Mouse (Mus musculus): ENCODE data around the gene Cad. TPM values are rescaled to one million over a fixed set of nuclear protein-coding genes. Genes with fewer than 3 reads are reported as not detected.
"Not testable (repeated sequence)": the region's sequence is repeated elsewhere in the genome, so short reads cannot be mapped to it uniquely, and the experiment has no call there.

The Cad gene
- polyA plus RNA-seq, 1 experiment from 2014 or later, result 26.3 TPM

DNA sequence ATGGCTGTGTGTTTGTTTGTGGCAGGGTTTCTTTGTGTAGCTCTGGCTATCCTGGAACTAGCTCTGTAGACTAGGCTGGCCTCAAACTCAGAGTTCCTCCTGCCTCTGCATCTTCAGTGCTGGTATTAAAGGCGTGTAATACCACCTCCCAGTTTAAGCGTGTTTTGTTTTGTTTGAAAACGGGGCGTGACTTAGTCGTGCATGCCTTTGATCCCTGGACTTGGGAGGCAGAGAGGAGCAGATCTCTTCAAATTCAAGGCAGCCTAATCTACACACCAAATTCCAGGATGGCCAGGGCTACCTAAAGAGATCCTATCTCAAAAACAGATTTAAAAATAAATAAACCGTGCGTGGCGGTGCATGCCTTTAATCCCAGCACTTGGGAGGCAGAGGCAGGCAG lies 23.1 kb upstream of the Cad start:
- Histone ChIP-seq H3K36me3 (ENCODE audit: control insufficient read depth, insufficient read depth, low read length) (no peaks in the 10 kb centered on the region), H3K27ac (ENCODE audit: low read length) (no peak overlapping the region), H3K9ac (replicated peaks; ENCODE audit: low read depth, low read length) (no peak overlapping the region), H3K4me3 (ENCODE audit: low read depth, low read length) (no peak overlapping the region), H3K4me1 (ENCODE audit: control insufficient read depth, insufficient read depth, low read length) (no peaks in the 10 kb centered on the region), H3K27me3 (ENCODE audit: control insufficient read depth, insufficient read depth, low read length) (no peaks in the 10 kb centered on the region), H3K4me2 (replicated peaks; ENCODE audit: low read depth, low read length) (no peak overlapping the region), H3K9me3 (ENCODE audit: control insufficient read depth, low read depth, low read length) (no peaks in the 10 kb centered on the region)
- no peak for ATAC-seq (ENCODE audit: insufficient number of reproducible peaks, insufficient read depth, low FRiP score, low read depth)
- WGBS, result 87% methylated on average over 8 of the region's 8 CpGs

DNA sequence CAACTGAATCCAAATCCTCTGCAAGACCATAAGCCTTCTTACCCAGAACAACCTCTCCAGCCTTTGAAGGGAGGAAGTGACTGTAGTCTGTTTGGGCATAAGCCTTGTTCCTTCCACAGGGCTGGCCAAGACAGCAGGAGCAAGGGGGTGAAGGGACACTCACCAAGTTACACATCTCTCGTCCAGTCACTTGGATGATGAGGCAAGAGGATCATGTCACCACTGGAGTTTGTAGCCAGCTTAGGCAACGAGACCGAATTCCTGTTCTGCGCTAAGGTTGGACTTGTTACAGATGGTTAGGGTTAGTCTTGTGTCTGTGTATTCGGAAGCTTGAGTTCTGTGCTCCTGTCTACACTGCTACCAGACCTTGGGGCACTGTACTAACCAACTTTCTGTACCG lies 19.9 kb upstream of the Cad start:
- H3K9ac ChIP-seq (replicated peaks; ENCODE audit: low read depth, low read length), result no peak overlapping the region
- ATAC-seq (ENCODE audit: insufficient number of reproducible peaks, insufficient read depth, low FRiP score, low read depth), result no peak
- 91% methylated on average over 6 of the region's 6 CpGs for WGBS

DNA sequence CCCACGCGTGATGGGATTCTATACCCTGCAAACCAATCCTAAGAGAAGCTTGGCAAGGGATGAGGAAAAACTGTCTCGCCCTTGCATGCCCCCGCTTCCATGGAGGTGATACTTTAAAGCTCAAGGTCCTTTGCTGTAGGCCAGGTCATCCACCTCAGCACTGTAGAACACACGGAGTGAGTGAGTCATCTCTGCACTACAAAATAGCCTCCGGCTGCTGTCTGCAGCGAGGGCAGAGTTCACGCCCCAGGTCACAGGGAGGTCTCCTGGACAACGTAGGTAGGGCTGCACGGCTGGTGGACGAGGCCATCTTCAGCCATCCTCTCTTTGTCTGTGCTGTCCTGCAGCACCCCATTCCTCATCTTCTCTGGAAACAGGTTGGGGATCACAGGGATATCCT lies 18.0 kb upstream of the Cad start:
- not testable (repeated sequence) for H3K4me2 ChIP-seq (replicated peaks; ENCODE audit: low read depth, low read length); H3K27ac ChIP-seq (ENCODE audit: low read length); H3K9ac ChIP-seq (replicated peaks; ENCODE audit: low read depth, low read length); H3K27me3 ChIP-seq (ENCODE audit: control insufficient read depth, insufficient read depth, low read length); ATAC-seq (ENCODE audit: insufficient number of reproducible peaks, insufficient read depth, low FRiP score, low read depth); H3K36me3 ChIP-seq (ENCODE audit: control insufficient read depth, insufficient read depth, low read length); H3K4me1 ChIP-seq (ENCODE audit: control insufficient read depth, insufficient read depth, low read length); H3K9me3 ChIP-seq (ENCODE audit: control insufficient read depth, low read depth, low read length); H3K4me3 ChIP-seq (ENCODE audit: low read depth, low read length)
- WGBS, result 77% methylated on average over 11 of the region's 11 CpGs

More for the DNA sequence above, 19.9 kb upstream of the Cad start:
- no peak overlapping the region for H3K4me2 ChIP-seq (replicated peaks; ENCODE audit: low read depth, low read length)
- no peaks in the 10 kb centered on the region for H3K4me1 ChIP-seq (ENCODE audit: control insufficient read depth, insufficient read depth, low read length)
- no peaks in the 10 kb centered on the region for H3K9me3 ChIP-seq (ENCODE audit: control insufficient read depth, low read depth, low read length)
- H3K27ac ChIP-seq (ENCODE audit: low read length), result no peak overlapping the region
- H3K36me3 ChIP-seq (ENCODE audit: control insufficient read depth, insufficient read depth, low read length), result peaks cover 9% of the 10 kb centered on the region
- H3K27me3 ChIP-seq (ENCODE audit: control insufficient read depth, insufficient read depth, low read length), result no peaks in the 10 kb centered on the region
- H3K4me3 ChIP-seq (ENCODE audit: low read depth, low read length), result no peak overlapping the region

DNA sequence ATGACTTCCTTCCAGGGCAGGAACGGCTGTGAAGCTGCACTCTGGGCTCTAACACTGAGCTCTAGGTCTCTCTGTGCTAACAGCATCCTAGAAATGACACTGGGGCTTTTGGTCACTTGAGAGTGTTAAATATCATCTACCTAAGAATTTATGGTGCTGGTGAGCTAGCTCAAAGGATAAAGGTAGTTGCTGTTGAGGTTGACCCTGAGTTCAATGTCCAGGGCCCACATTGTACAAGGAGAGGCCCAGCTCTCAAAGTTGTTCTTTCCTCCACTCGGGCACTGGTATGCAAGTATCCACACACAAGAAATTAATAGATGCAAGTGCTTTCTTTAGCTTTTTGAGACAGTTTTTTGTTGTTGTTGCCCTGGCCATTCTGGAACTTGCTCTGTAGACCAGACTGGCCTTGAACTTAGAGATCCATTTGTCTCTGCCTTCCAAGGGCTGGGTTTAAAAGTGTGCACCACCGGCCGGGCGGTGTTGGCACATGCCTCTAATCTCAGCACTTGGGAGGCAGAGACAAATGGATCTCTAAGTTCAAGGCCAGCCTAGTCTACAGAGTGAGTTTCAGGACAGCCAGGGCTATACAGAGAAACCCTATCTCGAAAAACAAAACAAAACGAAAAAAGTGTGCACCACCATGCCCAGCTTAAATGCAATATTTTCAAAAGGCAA lies 16.3 kb upstream of the Cad start:
- no peaks in the 10 kb centered on the region for H3K27me3 ChIP-seq (ENCODE audit: control insufficient read depth, insufficient read depth, low read length)
- H3K9me3 ChIP-seq (ENCODE audit: control insufficient read depth, low read depth, low read length), result no peaks in the 10 kb centered on the region
- peaks cover 11% of the 10 kb centered on the region for H3K36me3 ChIP-seq (ENCODE audit: control insufficient read depth, insufficient read depth, low read length)
- no peaks in the 10 kb centered on the region for H3K4me1 ChIP-seq (ENCODE audit: control insufficient read depth, insufficient read depth, low read length)
- H3K9ac ChIP-seq (replicated peaks; ENCODE audit: low read depth, low read length), result no peak overlapping the region
- H3K4me3 ChIP-seq (ENCODE audit: low read depth, low read length), result no peak overlapping the region
- H3K4me2 ChIP-seq (replicated peaks; ENCODE audit: low read depth, low read length), result no peak overlapping the region
- 85% methylated on average over 7 of the region's 7 CpGs for WGBS
- no peak overlapping the region for H3K27ac ChIP-seq (ENCODE audit: low read length)
- ATAC-seq (ENCODE audit: insufficient number of reproducible peaks, insufficient read depth, low FRiP score, low read depth), result no peak

DNA sequence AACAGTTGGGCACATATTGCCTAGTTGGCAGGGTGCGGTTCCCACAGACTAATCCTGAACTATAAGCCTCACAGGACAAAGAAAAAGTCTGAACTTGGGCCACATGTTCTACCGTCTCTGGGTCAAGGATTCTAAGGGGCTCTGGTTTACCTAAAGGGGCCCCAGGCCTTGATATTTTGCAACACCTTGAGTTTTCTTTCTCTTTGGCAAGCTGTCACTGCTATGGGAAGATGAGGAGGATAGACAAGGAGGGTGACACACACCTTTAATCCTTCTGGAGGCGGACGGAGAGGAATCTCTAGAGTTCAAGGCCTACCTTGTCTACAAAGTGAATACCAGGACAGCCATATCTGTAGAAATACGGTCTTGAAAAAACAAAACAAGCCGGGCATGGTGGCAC lies 8.2 kb upstream of the Cad start:
- ATAC-seq (ENCODE audit: insufficient number of reproducible peaks, insufficient read depth, low FRiP score, low read depth), result no peak
- peaks cover 5% of the 10 kb centered on the region; the same call in 1 of the 2 replicates for H3K4me1 ChIP-seq (ENCODE audit: control insufficient read depth, insufficient read depth, low read length)
- H3K27ac ChIP-seq (ENCODE audit: low read length), result no peak overlapping the region
- H3K27me3 ChIP-seq (ENCODE audit: control insufficient read depth, insufficient read depth, low read length), result no peaks in the 10 kb centered on the region
- no peaks in the 10 kb centered on the region for H3K9me3 ChIP-seq (ENCODE audit: control insufficient read depth, low read depth, low read length)
- H3K4me3 ChIP-seq (ENCODE audit: low read depth, low read length), result no peak overlapping the region
- H3K4me2 ChIP-seq (replicated peaks; ENCODE audit: low read depth, low read length), result no peak overlapping the region
- H3K36me3 ChIP-seq (ENCODE audit: control insufficient read depth, insufficient read depth, low read length), result 0 out of 2 replicates have a peak, but pooled peaks cover 2% of the 10 kb centered on the region
- no peak overlapping the region for H3K9ac ChIP-seq (replicated peaks; ENCODE audit: low read depth, low read length)
- 89% methylated on average over 6 of the region's 6 CpGs for WGBS

DNA sequence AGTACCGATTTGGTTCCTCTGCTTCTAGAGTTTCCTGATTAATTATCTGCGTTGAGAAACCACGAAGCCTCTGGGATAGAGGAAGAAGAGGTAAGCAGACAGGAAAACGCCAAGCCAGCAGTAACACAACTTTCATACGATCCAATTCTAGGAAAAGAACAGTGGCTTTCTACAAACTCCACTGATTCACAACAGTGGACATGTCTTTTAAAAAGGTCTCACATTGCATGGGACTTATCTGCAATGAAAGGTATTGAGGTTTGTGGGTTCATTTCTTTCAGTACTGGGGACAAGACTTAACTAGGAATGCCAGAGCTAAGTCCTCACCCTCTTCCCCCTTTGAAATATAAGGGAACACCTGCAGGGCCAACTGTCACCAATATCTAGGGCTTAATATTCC lies 7.5 kb upstream of the Cad start:
- H3K9me3 ChIP-seq (ENCODE audit: control insufficient read depth, low read depth, low read length), result no peaks in the 10 kb centered on the region
- H3K9ac ChIP-seq (replicated peaks; ENCODE audit: low read depth, low read length), result no peak overlapping the region; the same call in 1 of the 2 replicates
- WGBS, result 72% methylated on average over 5 of the region's 5 CpGs

DNA sequence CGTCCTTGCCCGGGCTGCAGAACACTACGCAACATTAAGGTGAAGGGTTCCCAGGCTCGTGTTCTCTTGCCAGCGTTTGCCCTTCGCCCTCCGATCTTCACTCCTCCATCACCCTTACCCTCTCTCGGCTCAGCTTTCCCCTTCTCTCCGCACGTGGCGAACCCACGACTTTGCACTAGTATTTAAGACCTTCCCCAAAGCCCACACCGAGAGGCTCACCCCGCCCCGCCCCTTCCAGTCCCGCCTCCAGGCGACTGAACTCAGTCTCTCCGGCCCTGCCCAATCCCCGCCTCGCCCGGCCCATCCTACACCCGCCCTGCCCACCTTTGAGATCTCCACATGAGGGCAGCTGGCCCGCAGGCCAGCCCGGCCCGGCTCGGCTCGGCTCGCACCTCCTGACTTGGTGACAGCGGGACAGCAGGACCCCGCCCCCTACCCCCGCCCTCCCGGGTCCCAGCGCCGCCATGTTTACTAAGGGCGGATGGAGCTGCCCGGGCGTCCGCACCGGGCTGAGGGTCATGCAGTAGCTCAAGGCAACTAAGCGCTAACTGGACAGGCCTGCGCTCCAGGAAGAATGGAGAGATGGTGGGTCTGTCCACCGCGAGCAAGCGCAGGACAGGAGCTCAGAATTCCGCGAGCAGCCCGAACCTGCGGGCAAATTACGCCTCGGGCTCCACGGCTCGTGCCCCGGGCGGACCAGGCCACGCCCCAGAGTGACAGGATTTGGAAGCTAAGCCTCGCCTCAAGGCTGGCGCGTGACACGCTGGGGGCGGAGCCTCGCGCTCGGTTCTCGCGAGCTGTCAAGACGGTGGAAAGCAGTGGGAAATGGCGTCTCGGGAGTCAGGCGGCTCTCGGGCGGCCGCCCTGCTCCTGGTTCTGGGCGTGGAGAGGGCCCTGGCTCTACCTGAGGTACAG lies 6.5 kb upstream of the Cad start, which contains the start of gene Atraid:
Gene Atraid (plus strand): TSS at position 465 of the 915 bp plus-strand sequence.
- H3K4me1 ChIP-seq (ENCODE audit: control insufficient read depth, insufficient read depth, low read length), result peaks cover 5% of the 10 kb centered on the region; the same call in 1 of the 2 replicates
- peak; percentile 98 for ATAC-seq (ENCODE audit: insufficient number of reproducible peaks, insufficient read depth, low FRiP score, low read depth)
- H3K4me2 ChIP-seq (replicated peaks; ENCODE audit: low read depth, low read length), result peak within 1 kb of the TSS; percentile 76
- peak within 1 kb of the TSS; percentile 98 for H3K27ac ChIP-seq (ENCODE audit: low read length)
- H3K9ac ChIP-seq (replicated peaks; ENCODE audit: low read depth, low read length), result peak within 1 kb of the TSS; percentile 86
- peak within 1 kb of the TSS; percentile 55 for H3K4me3 ChIP-seq (ENCODE audit: low read depth, low read length)
- no peaks in the 10 kb centered on the region for H3K9me3 ChIP-seq (ENCODE audit: control insufficient read depth, low read depth, low read length)
- H3K27me3 ChIP-seq (ENCODE audit: control insufficient read depth, insufficient read depth, low read length), result no peaks in the 10 kb centered on the region
- WGBS, result under 1% methylated on average over 73 of the region's 73 CpGs
- no peaks in the 10 kb centered on the region for H3K36me3 ChIP-seq (ENCODE audit: control insufficient read depth, insufficient read depth, low read length)

More for the DNA sequence above, 7.5 kb upstream of the Cad start:
- Histone ChIP-seq H3K27ac (ENCODE audit: low read length) (no peak overlapping the region), H3K27me3 (ENCODE audit: control insufficient read depth, insufficient read depth, low read length) (no peaks in the 10 kb centered on the region), H3K4me1 (ENCODE audit: control insufficient read depth, insufficient read depth, low read length) (peaks cover 5% of the 10 kb centered on the region; the same call in 1 of the 2 replicates), H3K4me2 (replicated peaks; ENCODE audit: low read depth, low read length) (peak overlapping the region; percentile 76), H3K4me3 (ENCODE audit: low read depth, low read length) (peak overlapping the region; percentile 55), H3K36me3 (ENCODE audit: control insufficient read depth, insufficient read depth, low read length) (0 out of 2 replicates have a peak, but pooled peaks cover 2% of the 10 kb centered on the region)
- ATAC-seq (ENCODE audit: insufficient number of reproducible peaks, insufficient read depth, low FRiP score, low read depth), result no peak

DNA sequence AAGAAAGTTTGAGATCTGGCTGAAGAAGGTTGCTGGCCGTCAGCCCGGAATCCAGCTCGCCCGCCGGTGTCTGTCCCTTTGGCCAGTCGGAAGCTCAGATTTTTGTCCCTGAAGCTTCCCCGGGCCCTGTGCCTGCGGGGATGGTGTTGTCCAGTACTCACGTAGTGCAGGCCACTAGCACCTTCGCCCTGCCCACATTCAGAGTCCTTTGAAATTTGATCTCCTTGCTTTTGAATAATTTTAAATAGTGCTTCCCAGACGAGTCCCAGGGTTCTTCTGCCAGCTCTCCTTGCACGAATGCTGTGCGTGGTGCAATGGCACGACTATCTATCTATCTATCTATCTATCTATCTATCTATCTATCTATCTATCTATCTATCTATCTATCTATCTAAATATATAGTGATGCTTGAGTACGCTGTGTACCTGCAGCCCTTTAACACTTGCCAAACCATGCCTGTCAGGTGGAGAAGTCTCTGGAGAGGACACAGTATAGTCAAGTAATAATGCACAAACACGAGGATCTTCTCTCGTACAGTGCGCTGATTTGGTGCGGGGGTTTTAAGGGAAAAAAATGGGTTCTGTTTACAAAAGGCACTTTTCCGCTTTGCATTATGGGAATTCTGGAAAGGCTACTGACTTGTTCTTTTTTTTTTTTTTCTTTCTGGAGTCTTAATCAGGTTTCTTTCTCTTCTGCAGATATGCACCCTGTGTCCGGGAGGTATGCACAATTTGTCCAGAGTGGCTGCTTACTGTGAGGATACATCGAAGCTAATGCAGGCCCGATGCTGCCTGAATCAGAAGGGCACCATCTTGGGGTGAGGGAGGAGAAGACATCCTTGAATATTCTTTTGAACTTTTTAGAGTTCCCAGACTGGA lies 5.6 kb upstream of the Cad start, which contains the start of gene Slc5a6:
Gene Slc5a6 (minus strand): TSS at position 162 of the 879 bp plus-strand sequence.
- Histone ChIP-seq H3K4me2 (replicated peaks; ENCODE audit: low read depth, low read length) (peak within 1 kb of the TSS; percentile 76), H3K4me3 (ENCODE audit: low read depth, low read length) (peak within 1 kb of the TSS; percentile 55), H3K27ac (ENCODE audit: low read length) (peak within 1 kb of the TSS; percentile 98), H3K9ac (replicated peaks; ENCODE audit: low read depth, low read length) (peak within 1 kb of the TSS; percentile 86), H3K4me1 (ENCODE audit: control insufficient read depth, insufficient read depth, low read length) (peaks cover 5% of the 10 kb centered on the region; the same call in 1 of the 2 replicates), H3K9me3 (ENCODE audit: control insufficient read depth, low read depth, low read length) (no peaks in the 10 kb centered on the region), H3K27me3 (ENCODE audit: control insufficient read depth, insufficient read depth, low read length) (no peaks in the 10 kb centered on the region), H3K36me3 (ENCODE audit: control insufficient read depth, insufficient read depth, low read length) (no peaks in the 10 kb centered on the region)
- 0% methylated on average over 23 of the region's 23 CpGs for WGBS
- ATAC-seq (ENCODE audit: insufficient number of reproducible peaks, insufficient read depth, low FRiP score, low read depth), result peak; percentile 42; the same call in 1 of the 2 replicates
